Mouse (Mus musculus): ENCODE measurements around the gene Rab11fip5.

DNA sequence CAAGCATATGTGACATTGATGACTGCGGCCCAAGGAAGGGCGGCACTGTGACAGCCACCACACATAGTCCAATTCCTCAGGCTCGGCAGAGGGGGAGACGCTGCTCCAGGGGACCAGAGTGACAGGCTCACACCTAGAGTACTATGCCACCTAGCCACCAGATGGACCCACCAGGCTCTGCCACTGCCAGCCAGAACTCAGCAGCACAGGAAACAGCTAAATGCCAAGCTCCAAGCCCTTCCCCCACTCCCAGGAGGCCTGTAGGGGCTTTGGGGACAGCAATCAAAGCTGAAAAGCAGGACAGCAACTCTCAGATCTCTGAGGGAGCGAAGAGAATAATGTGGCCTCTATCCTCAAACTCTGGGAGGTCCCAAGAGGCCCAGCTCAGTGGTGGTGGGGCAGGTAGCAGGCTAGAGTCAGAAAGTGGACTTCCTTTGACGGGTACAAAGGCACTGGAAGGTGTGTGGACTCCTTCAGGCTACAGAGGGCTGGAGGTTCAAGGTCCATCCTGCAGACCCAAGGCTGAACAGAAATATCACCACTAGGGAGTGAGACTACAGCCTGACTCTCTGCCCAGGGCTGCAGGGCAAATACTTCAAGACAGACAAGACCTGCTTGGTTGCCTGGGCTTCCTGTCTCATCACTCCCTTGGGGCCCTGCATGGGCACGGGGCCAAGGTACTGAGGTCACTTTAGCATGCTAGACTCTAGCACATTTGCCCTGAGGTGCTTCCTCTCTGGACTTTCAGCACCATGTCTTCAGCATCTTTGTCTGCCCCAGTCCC is 78.9 kb downstream of the Rab11fip5 start:
- TF ChIP-seq CTCF (conservative IDR thresholded peaks at IDR 0.05; ENCODE audit: low read length) (no peak), POU5F1 (IDR thresholded peaks at IDR 0.05; ENCODE audit: borderline replicate concordance, low read length) (no peak)

Measured in E14TG2a.4 (cell line).